10 mouse cellular contexts compared by ENCODE assay signal in genomic region chr12:86699965-86700926, GRCm38 (mm10). TPM values are rescaled to one million over a fixed set of nuclear protein-coding genes. Genes with fewer than 3 reads are reported as not detected.
DNase-seq lines count a peak whose midpoint lies in the region; ATAC-seq and TF ChIP-seq lines count a peak whose summit lies in the region.
"Had no signal": no experiment of that assay in that cellular context is flagged by ENCODE, and none has a peak within 500 bp of the region (broad histone marks: within the 10 kb centered on the region; RNA-seq: fewer than 3 reads in every experiment).

No protein-coding gene starts in this region.

- no peaks in the 10 kb centered on the region for H3K79me2 ChIP-seq in heart, adult 2 months (replicated peaks; ENCODE audit: control insufficient read depth, insufficient read depth, low read length)

- H3K4me3 ChIP-seq in cortical plate, adult 2 months (ENCODE audit: insufficient read depth, low read length), result no peak overlapping the region
- no peak overlapping the region for H3K4me3 ChIP-seq in hindbrain, embryonic 13.5 days
- H3K4me3 ChIP-seq in midbrain, embryonic 11.5 days (ENCODE audit: low read depth, low read length), result no peak overlapping the region
- no peak overlapping the region for H3K4me3 ChIP-seq in heart, adult 2 months
- H3K4me3 ChIP-seq: embryonic facial prominence, embryonic 13.5 days had no signal

- no peaks in the 10 kb centered on the region for H3K9me3 ChIP-seq in hindbrain, embryonic 13.5 days
- H3K9me3 ChIP-seq in midbrain, embryonic 11.5 days (ENCODE audit: control insufficient read depth, low read length), result no peaks in the 10 kb centered on the region
- H3K9me3 ChIP-seq: embryonic facial prominence, embryonic 13.5 days had no signal

- peak; percentile 63 for ATAC-seq in hindbrain, embryonic 13.5 days (ENCODE audit: low FRiP score)
- peak; percentile 70; the same call in 1 of the 2 replicates for ATAC-seq in midbrain, embryonic 11.5 days (ENCODE audit: low FRiP score)

- WGBS in hindbrain, embryonic 13.5 days, result 22% methylated on average over 19 of the region's 19 CpGs
- WGBS in midbrain, embryonic 11.5 days, result 34% methylated on average over 19 of the region's 19 CpGs
- 55% methylated on average over 19 of the region's 19 CpGs for WGBS in heart, adult 2 months

- H3K9ac ChIP-seq in hindbrain, embryonic 13.5 days, result peak overlapping the region; percentile 52
- H3K9ac ChIP-seq in midbrain, embryonic 11.5 days (ENCODE audit: low read length), result peak overlapping the region; percentile 42; the same call in 1 of the 2 replicates
- no peak overlapping the region for H3K9ac ChIP-seq in heart, adult 2 months (ENCODE audit: low read depth, low read length)
- H3K9ac ChIP-seq: embryonic facial prominence, embryonic 13.5 days; liver, embryonic 14.5 days had no signal

- DNase-seq in brain, embryonic 14.5 days (ENCODE audit: low read depth), result peak; percentile 88
- no peak for DNase-seq in midbrain, embryonic 11.5 days (ENCODE audit: low spot score, missing footprints)
- no peak for DNase-seq in thymus, postnatal 25 days
- no peak for DNase-seq in lung, postnatal 4 days
- DNase-seq in urinary bladder, adult 18-20 months (ENCODE audit: low spot score in 2 of 2), result no peak
- no peak for DNase-seq in heart, adult 2 months

- TF ChIP-seq CTCF in brain, embryonic 14.5 days (IDR thresholded peaks at IDR 0.05; ENCODE audit: borderline replicate concordance, extremely low read depth, insufficient read depth, insufficient read length), result no peak
- TF ChIP-seq CTCF in cortical plate, adult 2 months (IDR thresholded peaks at IDR 0.05; ENCODE audit: extremely low read depth, insufficient read depth, low read length), result no peak
- no peak for TF ChIP-seq CTCF in heart, adult 2 months (IDR thresholded peaks at IDR 0.05)

- no peak overlapping the region for H3K4me2 ChIP-seq in hindbrain, embryonic 13.5 days
- no peak overlapping the region for H3K4me2 ChIP-seq in midbrain, embryonic 11.5 days
- H3K4me2 ChIP-seq: embryonic facial prominence, embryonic 13.5 days had no signal

- peaks cover 42% of the 10 kb centered on the region for H3K36me3 ChIP-seq in hindbrain, embryonic 13.5 days
- no peaks in the 10 kb centered on the region; the same call in 1 of the 2 replicates for H3K36me3 ChIP-seq in midbrain, embryonic 11.5 days (ENCODE audit: control insufficient read depth, insufficient read depth, low read length)
- H3K36me3 ChIP-seq in heart, adult 2 months (ENCODE audit: control insufficient read depth, insufficient read depth, low read length), result no peaks in the 10 kb centered on the region

- peak overlapping the region; percentile 73 for H3K27ac ChIP-seq in cortical plate, adult 2 months (ENCODE audit: insufficient read depth, low read length)
- H3K27ac ChIP-seq in hindbrain, embryonic 13.5 days, result peak overlapping the region; percentile 85
- H3K27ac ChIP-seq in midbrain, embryonic 11.5 days (ENCODE audit: low read depth, low read length), result peak overlapping the region; percentile 71
- no peak overlapping the region for H3K27ac ChIP-seq in heart, adult 2 months
- H3K27ac ChIP-seq: embryonic facial prominence, embryonic 13.5 days; liver, embryonic 14.5 days had no signal

- intact Hi-C loops in heart, adult 2 months (cut with DNase I), result no loop called here

- TF ChIP-seq EP300 in heart, adult 2 months (IDR thresholded peaks at IDR 0.05; ENCODE audit: insufficient read depth, low read depth, low read length), result no peak

- no peaks in the 10 kb centered on the region for H3K27me3 ChIP-seq in hindbrain, embryonic 13.5 days
- H3K27me3 ChIP-seq in midbrain, embryonic 11.5 days (ENCODE audit: control insufficient read depth, insufficient read depth, low read length), result no peaks in the 10 kb centered on the region
- H3K27me3 ChIP-seq in heart, adult 2 months (ENCODE audit: control insufficient read depth, insufficient read depth, low read length), result no peaks in the 10 kb centered on the region
- H3K27me3 ChIP-seq: embryonic facial prominence, embryonic 13.5 days had no signal

- H3K4me1 ChIP-seq in cortical plate, adult 2 months (ENCODE audit: control insufficient read depth, insufficient read depth, low read length), result peaks cover 8% of the 10 kb centered on the region; the same call in 1 of the 2 replicates
- peaks cover 40% of the 10 kb centered on the region for H3K4me1 ChIP-seq in hindbrain, embryonic 13.5 days (replicated peaks)
- peaks cover 17% of the 10 kb centered on the region for H3K4me1 ChIP-seq in midbrain, embryonic 11.5 days (ENCODE audit: control insufficient read depth, insufficient read depth, low read length)
- H3K4me1 ChIP-seq in heart, adult 2 months (ENCODE audit: control insufficient read depth, insufficient read depth, low read length), result no peaks in the 10 kb centered on the region

- TF ChIP-seq POLR2A in brain, embryonic 14.5 days (IDR thresholded peaks at IDR 0.05; ENCODE audit: borderline replicate concordance, extremely low read depth, insufficient read depth, insufficient read length, poor library complexity, severe bottlenecking), result no peak
- peak; percentile 59 for TF ChIP-seq POLR2A in cortical plate, adult 2 months (IDR thresholded peaks at IDR 0.05; ENCODE audit: extremely low read depth, insufficient read depth, low read length)
- TF ChIP-seq POLR2A in heart, adult 2 months (IDR thresholded peaks at IDR 0.05; ENCODE audit: insufficient read depth, low read depth, low read length), result no peak

RNA-seq across cellular contexts. Expression of gene Vash1, which starts 21.7 kb away (rescaled TPM):
- polyA plus RNA-seq in brain, embryonic 14.5 days (2012; rRNA removed), result 41.9 and 59.6 TPM in 2 replicates
- polyA plus RNA-seq in cortical plate, adult 2 months (2012; rRNA removed), result 14.7 and 15.8 TPM in 2 replicates
- 35.1 TPM in 2 replicates for polyA plus RNA-seq in hindbrain, embryonic 13.5 days (2015; fragmentation: Nextera tagmentation; extraction: Ambion mirVana)
- polyA plus RNA-seq in midbrain, embryonic 11.5 days (2014; fragmentation: Nextera tagmentation; extraction: Ambion mirVana), result 21.7 and 22.7 TPM in 2 replicates
- total RNA-seq in heart, adult 2 months (2021), result 10 to 100 TPM; 10.0 to 14.8 TPM
- 6.4 and 9.3 TPM in 2 replicates for polyA plus RNA-seq in heart, adult 2 months (2012; rRNA removed)

RNA-seq across cellular contexts. Expression of gene Angel1, which starts 26.0 kb away (rescaled TPM):
- 17.3 and 17.8 TPM in 2 replicates for polyA plus RNA-seq in brain, embryonic 14.5 days (2012; rRNA removed)
- 10.3 and 10.5 TPM in 2 replicates for polyA plus RNA-seq in cortical plate, adult 2 months (2012; rRNA removed)
- polyA plus RNA-seq in hindbrain, embryonic 13.5 days (2015; fragmentation: Nextera tagmentation; extraction: Ambion mirVana), result 12.6 TPM in 2 replicates
- polyA plus RNA-seq in midbrain, embryonic 11.5 days (2014; fragmentation: Nextera tagmentation; extraction: Ambion mirVana), result 12.2 and 12.5 TPM in 2 replicates
- 1 to 10 TPM; 2.7 to 3.5 TPM for total RNA-seq in heart, adult 2 months (2021)
- polyA plus RNA-seq in heart, adult 2 months (2012; rRNA removed), result 6.1 and 7.4 TPM in 2 replicates

RNA-seq across cellular contexts. Expression of gene Lrrc74a, which starts 33.9 kb away (rescaled TPM):
- not detected in 2 replicates for polyA plus RNA-seq in brain, embryonic 14.5 days (2012; rRNA removed)
- polyA plus RNA-seq in cortical plate, adult 2 months (2012; rRNA removed), result not detected in 2 replicates
- polyA plus RNA-seq in hindbrain, embryonic 13.5 days (2015; fragmentation: Nextera tagmentation; extraction: Ambion mirVana), result not detected in 2 replicates
- polyA plus RNA-seq in midbrain, embryonic 11.5 days (2014; fragmentation: Nextera tagmentation; extraction: Ambion mirVana), result not detected in 2 replicates
- total RNA-seq in heart, adult 2 months (2021), result not detected
- polyA plus RNA-seq in heart, adult 2 months (2012; rRNA removed), result not detected in 2 replicates
- polyA plus RNA-seq: embryonic facial prominence, embryonic 13.5 days; liver, embryonic 14.5 days had no signal
